Mouse (Mus musculus) C2C12 (cell line): ENCODE data around the gene Pigu.

Experiments used
- CEBPB ChIP-seq: IDR thresholded peaks from one replicate; pipeline ENCODE4 v1.6.1; 2011; ENCODE audit warnings: low read depth, mild to moderate bottlenecking, control low read depth, moderate library complexity
- CTCF ChIP-seq: IDR thresholded peaks from one replicate; pipeline ENCODE4 v1.5.1; 2011; ENCODE audit not compliant: control insufficient read depth, insufficient read depth, insufficient read length
- MAX ChIP-seq: IDR thresholded peaks from one replicate; pipeline ENCODE4 v1.6.1; 2011; ENCODE audit warnings: mild to moderate bottlenecking, control low read depth
- MYOD1 ChIP-seq: IDR thresholded peaks from one replicate; pipeline ENCODE4 v1.6.1; 2011; ENCODE audit warnings: low read depth; ENCODE audit not compliant: control insufficient read depth, insufficient read length
- MYOG ChIP-seq: IDR thresholded peaks from one replicate; pipeline ENCODE4 v1.6.1; 2011; ENCODE audit not compliant: control insufficient read depth, insufficient read length; ENCODE audit errors: extremely low read depth
- USF1 ChIP-seq: IDR thresholded peaks from one replicate; pipeline ENCODE4 v1.6.1; 2011; ENCODE audit warnings: low read depth, mild to moderate bottlenecking, control low read depth, moderate library complexity

DNA sequence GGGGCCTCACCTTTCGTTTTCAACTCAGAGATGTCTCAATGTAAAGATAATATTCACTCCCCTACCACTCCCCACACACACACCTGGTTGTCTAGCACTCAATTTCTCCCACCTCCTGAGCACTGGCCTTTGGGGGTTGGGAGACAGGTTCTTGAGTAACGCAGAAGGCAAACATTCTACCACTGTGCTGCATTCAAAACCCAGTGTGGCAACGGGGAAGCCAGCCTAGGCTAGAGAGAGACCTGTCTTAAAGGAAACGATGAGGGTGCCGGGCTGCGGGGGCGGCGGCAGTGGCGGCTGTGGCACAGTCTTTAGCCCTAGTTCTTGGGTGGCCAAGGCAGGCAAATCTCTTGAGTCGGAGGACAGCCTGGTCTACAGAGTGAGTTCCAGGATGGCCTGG, 19.0 kb upstream of the Pigu start:
- TF ChIP-seq CEBPB: no peak
- TF ChIP-seq CTCF: no peak
- TF ChIP-seq MYOG: no peak
- no peak for TF ChIP-seq USF1
- no peak for TF ChIP-seq MYOD1
- TF ChIP-seq MAX: no peak
